Mouse (Mus musculus): Measurements from ENCODE around the gene Ngfr. TPM values are rescaled to one million over a fixed set of nuclear protein-coding genes. Genes with fewer than 3 reads are reported as not detected.

Gene Ngfr
- 6.1 to 6.7 TPM (median 6.5 TPM) in 4 replicates for total RNA-seq (2023)

DNA sequence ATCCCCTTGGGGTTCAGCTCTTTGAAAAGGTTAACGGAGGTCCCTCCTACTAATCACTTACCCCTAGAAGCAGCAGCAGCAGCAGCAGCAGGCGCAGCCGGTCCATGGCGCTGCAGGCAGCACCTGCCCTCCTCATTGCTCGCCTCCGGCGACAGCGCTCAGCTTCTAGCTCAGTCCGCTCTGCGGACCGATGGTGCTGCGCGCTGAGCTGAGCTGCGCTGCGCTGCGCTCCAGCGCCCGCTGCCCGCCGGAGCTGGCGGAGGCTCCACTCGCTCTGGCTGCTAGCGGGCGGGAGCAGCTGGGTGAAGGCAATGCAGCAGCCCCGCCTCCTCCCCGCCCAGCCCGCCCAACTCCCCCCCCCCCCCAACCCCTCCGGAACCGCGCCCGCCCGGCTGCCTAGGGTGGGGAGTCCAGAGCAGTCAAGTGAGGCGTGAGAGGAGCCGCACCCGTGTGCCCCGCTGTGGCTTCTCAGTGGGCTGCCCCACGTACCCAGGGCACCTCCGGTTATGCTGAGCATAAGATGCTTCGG is at the start of gene Ngfr:
Ngfr (minus strand) TSS at position 313 of the 529 bp plus-strand sequence.

Other genes with a start within 250 kb of the Ngfr start
- 64.8 to 73.8 TPM (median 71.9 TPM) in 4 replicates for gene Slc35b1, start 203.0 kb downstream of the Ngfr start, total RNA-seq (2023)
- 106 to 124 TPM (median 112 TPM) in 4 replicates for gene Spop, start 173.7 kb downstream of the Ngfr start, total RNA-seq (2023)
- not detected in 4 replicates for gene Nxph3, start 73.2 kb downstream of the Ngfr start, total RNA-seq (2023)
- gene Phb, start 79.2 kb upstream of the Ngfr start, total RNA-seq (2023), result 29.9 to 52.8 TPM (median 40.3 TPM) in 4 replicates
- 57.0 to 59.9 TPM (median 58.5 TPM) in 4 replicates for gene Zfp652, start 124.9 kb upstream of the Ngfr start, total RNA-seq (2023)
- gene B130006D01Rik, start 135.9 kb upstream of the Ngfr start, total RNA-seq (2023), result 2.8 to 3.3 TPM (median 3.0 TPM) in 4 replicates
- not detected in 4 replicates for gene Phospho1, start 236.8 kb upstream of the Ngfr start, total RNA-seq (2023)
- gene Gngt2, start 249.5 kb upstream of the Ngfr start, total RNA-seq (2023), result 49.1 to 61.5 TPM (median 54.0 TPM) in 4 replicates